Mouse (Mus musculus) testis, postnatal 10 days (tissue): ENCODE results near the gene Igflr1.

ENCODE experiments used
- DNase-seq: peaks from one replicate; pipeline ENCODE4 v3.0.0; 2021; ENCODE audit warnings: low spot score

Gene Igflr1

DNA sequence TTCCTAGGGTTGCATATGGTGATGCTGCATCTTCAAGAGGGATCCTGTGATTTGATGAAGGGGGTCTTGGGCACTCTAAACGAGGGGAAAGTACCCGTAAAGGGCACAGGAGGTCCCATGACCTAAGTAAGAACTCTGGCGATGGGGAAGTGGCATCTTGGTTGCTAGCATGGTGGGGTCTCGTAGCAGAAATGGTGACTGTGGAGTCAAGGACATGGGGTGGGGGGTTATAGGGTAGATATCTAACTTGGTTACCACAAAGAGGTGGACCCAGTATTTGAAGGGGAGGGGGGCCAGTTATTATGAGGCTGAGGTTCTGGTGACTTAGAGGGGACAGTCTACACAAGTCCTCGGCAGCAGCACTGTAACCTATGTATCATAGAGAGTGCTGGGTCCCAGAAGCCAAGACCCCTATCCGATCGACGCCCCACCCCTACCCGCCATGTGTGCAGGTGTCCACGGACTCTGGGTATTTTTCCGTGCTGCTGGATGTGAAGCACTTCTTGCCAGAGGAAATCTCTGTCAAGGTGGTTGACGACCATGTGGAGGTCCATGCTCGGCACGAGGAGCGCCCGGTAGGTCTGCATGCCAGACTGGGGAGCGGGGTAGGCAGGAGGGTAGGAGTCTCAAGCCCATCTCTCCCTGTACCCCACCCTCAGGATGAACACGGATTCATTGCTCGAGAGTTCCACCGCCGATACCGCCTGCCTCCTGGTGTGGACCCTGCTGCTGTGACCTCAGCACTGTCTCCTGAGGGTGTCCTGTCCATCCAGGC lies 11.2 kb upstream of the Igflr1 start:
- DNase-seq: no peak

- no peak for DNase-seq
Measured at GRCm38 (mm10) chr7:30556894-30557536, 8.2 kb upstream of the Igflr1 start.

GRCm38 (mm10) chr7:30557901-30558514 lies 7.2 kb upstream of the Igflr1 start:
- DNase-seq: no peak

DNA sequence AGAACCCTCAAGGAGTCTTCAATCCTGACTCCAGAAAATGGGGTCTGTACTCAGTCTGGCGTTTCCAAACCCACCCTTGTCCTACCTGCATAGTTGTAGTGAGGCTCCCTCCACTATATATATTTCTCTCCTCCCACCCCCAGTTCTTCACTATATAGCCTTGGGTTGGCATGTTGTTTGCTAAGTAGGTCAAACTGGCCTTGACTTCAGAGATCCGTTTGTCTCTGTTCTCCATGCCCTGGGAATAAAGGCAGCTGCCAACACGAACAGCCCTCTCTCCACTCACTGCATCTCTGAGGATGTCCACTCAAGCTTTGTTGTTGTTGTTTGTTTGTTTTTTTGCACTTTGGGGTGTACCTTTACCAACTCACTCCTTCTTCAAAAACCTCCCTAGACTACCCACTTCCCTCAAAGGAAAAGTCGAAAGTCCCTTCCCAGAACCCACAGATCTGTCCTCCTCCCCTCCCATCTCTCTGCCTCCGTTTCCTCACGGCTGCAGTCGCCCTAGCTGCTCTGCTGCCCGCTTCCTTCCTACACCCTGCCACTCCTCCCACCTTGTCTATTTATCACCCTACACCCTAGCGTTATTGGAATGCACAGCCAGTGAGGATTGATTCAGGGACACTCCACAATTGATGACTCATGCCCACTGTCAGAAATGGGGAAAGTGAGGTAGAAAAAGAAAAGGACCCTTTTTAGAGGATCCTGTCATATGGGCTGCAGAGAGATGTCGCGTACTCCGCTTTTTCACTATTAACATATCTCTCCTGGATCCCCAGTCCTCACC lies 6.4 kb upstream of the Igflr1 start:
- no peak for DNase-seq

- peak; percentile 92 for DNase-seq
Measured at GRCm38 (mm10) chr7:30559443-30559954, 5.7 kb upstream of the Igflr1 start, which contains the start of gene Lin37. TSS of gene Lin37 (minus strand) at chr7:30559838.

GRCm38 (mm10) chr7:30560296-30560695 lies 4.9 kb upstream of the Igflr1 start:
- no peak for DNase-seq

DNA sequence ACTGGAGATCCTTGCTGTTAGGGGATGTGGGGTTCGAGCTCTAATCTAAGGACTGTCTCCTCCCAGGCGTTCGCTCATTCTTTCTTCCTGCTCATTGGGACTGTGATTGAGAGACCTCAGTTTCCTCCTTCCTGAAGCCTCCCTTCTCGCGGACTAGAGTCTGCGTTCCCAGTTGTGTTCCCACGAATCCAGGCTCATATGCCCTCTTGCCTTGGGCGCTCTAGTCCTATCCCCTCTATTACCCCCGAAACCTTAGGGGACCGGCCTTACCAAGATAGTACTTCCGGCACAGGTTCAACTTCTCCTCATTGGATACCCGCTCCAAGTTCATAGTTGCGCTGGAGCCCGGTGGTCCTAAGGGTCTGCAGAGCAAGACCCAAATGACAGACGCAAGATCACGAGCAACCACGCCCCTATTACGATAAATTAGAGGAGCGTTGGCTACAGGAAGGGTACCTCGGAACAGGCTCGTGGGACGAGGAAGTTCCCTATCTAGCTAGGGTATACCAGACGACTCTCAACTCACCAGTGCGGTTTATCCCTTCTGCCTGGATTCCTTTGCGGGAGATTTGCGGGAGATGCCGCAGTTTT lies 2.6 kb upstream of the Igflr1 start:
- DNase-seq: no peak

- peak; percentile 96 for DNase-seq
Measured at GRCm38 (mm10) chr7:30563117-30563905, 1.9 kb upstream of the Igflr1 start, which contains the start of the genes U2af1l4, Gm49396 and Psenen. TSS of gene U2af1l4 (plus strand) at chr7:30563301. TSS of gene Gm49396 (plus strand) at chr7:30563344. TSS of gene Psenen (minus strand) at chr7:30563627.

DNA sequence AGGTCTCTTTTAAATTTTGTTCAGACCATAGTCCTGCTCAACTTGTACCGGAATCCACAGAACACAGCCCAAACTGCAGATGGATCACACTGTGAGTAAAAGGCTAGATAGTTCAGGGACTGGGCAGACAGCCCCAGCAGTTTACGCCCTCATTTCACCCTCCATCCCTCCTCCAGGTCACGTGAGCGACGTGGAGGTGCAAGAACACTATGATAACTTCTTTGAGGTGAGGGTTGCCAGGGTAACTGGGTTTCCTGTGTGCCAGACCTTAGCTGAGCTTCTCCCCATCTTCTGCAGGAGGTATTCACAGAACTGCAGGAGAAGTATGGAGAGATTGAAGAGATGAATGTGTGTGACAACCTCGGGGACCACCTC lies 1.3 kb upstream of the Igflr1 start:
- no peak for DNase-seq

DNA sequence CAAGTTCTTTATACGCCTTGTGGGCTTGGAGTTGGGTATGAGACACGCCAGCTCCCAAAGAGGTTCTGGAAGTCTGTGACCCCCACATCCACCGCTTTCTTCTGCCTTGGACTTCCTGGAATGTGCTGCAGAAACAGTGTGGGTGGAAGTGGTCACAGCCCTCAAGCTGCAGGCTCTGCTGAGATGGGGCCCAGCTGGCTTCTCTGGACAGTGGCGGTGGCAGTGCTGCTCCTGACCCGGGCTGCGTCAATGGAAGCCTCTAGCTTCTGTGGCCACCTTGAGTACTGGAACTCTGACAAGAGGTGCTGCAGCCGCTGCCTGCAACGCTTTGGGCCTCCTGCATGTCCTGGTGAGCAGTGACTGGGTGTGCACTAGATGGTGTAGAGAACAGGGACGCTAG lies 806 bp downstream of the Igflr1 start:
- DNase-seq: no peak

DNA sequence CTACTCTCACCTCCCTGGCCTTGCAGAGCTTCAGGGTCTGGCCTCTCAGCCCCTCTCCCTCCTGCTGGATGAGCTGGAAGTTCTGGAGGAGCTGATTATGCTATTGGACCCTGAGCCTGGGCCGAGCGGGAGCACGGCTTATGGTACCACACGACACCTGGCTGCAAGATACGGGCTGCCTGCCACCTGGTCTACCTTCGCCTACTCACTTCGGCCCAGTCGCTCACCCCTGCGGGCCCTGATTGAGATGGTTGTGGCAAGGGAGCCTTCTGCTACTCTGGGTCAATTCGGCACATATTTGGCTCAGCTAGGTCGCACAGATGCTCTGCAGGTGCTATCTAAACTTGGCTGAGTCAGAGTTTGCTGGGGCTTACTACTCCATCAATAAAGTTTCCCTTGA lies 2.3 kb downstream of the Igflr1 start:
- DNase-seq: no peak

GRCm38 (mm10) chr7:30572389-30572788 lies 7.2 kb downstream of the Igflr1 start:
- DNase-seq: no peak

DNA sequence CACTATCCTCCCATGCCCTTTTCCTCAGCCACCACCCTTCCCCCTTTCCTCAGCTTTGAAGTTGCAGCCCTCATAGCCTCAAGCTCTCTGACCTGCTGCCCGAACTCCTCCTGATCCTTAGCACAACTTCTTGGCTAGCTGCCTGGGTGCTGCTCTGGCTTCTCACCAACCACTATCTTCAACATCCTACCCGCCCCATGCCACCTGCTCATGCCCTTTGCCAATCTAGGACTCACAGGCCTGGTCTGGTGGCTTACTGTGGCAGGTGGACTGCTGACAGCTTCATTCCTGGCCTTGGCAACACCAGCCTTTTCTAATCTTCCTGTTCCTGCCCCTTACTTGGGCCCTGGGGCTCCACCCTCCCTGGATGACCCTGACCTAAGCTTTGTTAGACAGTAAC lies 7.7 kb downstream of the Igflr1 start:
- DNase-seq: peak; percentile 77

DNA sequence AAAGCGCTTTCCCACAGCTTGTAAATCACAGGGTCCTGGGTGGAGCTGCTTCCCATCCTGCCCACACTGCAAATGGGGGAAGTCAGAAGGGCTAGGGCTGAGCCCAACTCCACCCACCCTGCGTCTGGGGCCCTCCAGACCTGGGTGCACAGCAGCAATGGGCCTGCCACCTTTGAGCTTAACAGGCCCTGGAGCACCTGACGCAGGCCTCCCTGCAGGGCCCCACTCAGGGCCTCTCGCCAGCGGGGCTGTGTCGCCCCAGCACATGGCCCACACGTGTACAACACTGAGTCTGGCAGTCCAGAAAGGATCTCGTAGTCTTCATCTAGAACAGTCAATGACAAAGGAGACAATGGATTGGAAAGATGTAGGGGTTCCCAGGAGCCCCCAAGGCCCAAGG lies 14.7 kb downstream of the Igflr1 start:
- no peak for DNase-seq

GRCm38 (mm10) chr7:30581547-30581946 lies 16.3 kb downstream of the Igflr1 start:
- peak; percentile 45 for DNase-seq

- peak; percentile 41 for DNase-seq
Measured at GRCm38 (mm10) chr7:30584339-30584738, 19.1 kb downstream of the Igflr1 start.

DNA sequence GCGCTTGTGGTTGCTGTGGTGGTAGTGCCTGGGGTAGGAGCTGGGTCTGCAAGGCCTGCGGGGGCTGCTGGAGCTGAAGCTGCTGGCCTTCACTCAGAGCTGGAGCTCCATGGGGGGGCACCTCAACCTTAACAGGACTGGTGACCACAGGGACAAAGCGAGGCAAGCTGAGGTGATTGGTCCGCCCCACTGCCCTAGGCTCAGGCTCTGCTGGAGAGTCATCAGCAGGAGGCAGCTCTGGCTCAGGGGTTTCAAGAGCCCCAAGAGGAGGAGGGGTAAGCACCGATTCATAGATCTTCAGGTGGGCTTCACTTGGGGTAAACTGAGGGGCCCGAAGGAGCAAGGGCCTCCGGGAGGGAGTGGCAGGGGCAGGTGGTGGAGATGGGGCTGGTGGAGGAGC lies 19.9 kb downstream of the Igflr1 start:
- DNase-seq: peak; percentile 42

DNA sequence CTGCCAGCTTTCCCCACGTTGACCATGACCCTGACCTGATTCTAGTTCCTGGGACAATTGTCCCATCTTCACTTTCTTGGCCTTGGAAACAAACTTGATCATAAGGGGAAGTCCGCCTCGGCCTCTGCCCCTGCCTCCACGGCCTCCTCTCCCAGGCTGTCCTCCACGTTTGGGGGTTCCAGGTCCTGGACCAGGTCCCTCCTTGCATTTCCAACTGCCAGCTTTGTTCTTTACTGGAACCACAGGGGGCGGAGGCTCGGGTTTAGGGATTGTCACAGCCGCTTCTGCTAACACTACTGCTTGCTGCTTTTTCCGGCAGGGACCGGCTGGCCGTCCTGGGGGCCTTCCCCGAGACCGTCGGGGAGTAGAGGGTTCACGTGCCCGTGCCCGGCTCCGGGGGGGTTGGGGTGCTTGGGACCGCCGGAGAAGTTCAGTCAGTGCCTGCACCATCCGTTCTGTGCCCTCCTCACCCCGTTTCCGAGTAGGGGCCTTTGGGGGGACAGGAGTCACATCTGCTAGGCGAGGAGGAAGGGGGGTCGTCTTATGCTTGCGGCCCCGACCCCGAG lies 21.3 kb downstream of the Igflr1 start:
- peak; percentile 57 for DNase-seq

DNA sequence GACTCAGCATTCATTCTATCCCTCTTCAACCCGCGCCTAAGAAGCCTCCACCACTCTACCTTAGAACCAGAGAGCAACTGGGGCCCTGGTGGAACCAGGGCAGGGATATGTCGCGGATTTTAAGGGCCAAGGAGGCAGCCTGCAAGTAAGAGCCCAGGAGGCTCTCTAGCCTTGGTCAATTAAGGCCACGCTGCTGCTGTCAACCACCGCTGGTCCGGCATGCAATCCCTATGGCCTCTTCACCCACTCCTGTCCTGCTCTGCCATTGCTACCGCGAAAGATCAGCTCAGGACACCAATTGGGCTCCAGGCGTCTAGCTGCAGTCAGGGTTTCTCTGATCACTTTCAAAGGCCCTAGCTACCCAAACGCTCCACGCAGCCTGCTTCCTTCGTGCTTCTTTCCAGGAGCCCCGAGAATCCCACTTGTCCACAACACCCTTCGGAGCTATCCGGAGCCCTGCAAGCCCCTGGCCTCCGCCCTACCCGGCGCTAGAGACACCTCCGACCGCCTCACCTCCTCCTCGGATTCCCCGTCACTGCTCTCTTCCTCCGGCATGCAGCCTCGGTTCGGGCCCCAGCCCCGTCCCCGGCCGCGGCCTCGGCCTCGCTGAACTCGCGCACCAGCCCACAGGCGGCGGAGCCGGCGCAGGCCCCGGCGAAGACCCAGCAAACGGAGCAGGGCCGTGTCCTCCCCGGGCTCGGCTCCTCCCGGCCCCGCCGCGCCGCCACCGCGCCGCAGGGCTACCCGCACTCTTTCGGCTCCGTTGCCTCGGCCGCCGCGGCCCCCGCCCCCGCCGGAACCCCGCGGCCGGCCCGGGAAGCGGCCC lies 22.8 kb downstream of the Igflr1 start:
- DNase-seq: peak; percentile 70
